Mouse (Mus musculus) liver, embryonic 11.5 days (tissue): ENCODE measurements around the gene Gm28042. TPM values are rescaled to one million over a fixed set of nuclear protein-coding genes. Genes with fewer than 3 reads are reported as not detected.

Experiments
- ATAC-seq: fragments of 200-750 bp; cut with Nextera tagmentation; replicated peaks from 2 replicates; pipeline ENCODE4 v1.8.0; 2017; ENCODE audit warnings: moderate number of reproducible peaks, mild to moderate bottlenecking, moderate TSS enrichment, moderate library complexity; ENCODE audit not compliant: low FRiP score
- DNase-seq: peaks from one replicate; pipeline ENCODE4 v3.0.0-alpha.2; 2017; ENCODE audit warnings: low spot score
- H3K27ac ChIP-seq: fragments of 300-500 bp; sonication (generic); 2 replicates; pipeline ENCODE4 v1.5.1; 2014; ENCODE audit warnings: mild to moderate bottlenecking, low read depth, low read length, control low read depth
- H3K27me3 ChIP-seq: fragments of 300-500 bp; sonication (generic); replicated peaks from 2 replicates; pipeline ENCODE4 v1.6.1; 2014; ENCODE audit warnings: low read length, mixed read lengths; ENCODE audit not compliant: control insufficient read depth, insufficient read depth
- H3K36me3 ChIP-seq: fragments of 300-500 bp; sonication (generic); 2 replicates; pipeline ENCODE4 v1.6.1; 2014; ENCODE audit warnings: mild to moderate bottlenecking, low read length, moderate library complexity, mixed read lengths; ENCODE audit not compliant: control insufficient read depth, insufficient read depth
- H3K4me1 ChIP-seq: fragments of 300-500 bp; sonication (generic); replicated peaks from 2 replicates; pipeline ENCODE4 v1.6.1; 2014; ENCODE audit warnings: low read length, mixed read lengths; ENCODE audit not compliant: control insufficient read depth, insufficient read depth
- H3K4me2 ChIP-seq: fragments of 300-500 bp; sonication (generic); 2 replicates; pipeline ENCODE4 v1.6.1; 2014; ENCODE audit warnings: mild to moderate bottlenecking, control low read depth, moderate library complexity
- H3K4me3 ChIP-seq: fragments of 300-500 bp; sonication (generic); 2 replicates; pipeline ENCODE4 v1.5.1; 2014; ENCODE audit warnings: low read depth, low read length, control low read depth
- H3K9ac ChIP-seq: fragments of 300-500 bp; sonication (generic); 2 replicates; pipeline ENCODE4 v1.6.1; 2014; ENCODE audit warnings: low read depth, low read length, control low read depth
- H3K9me3 ChIP-seq: fragments of 300-500 bp; sonication (generic); 2 replicates; pipeline ENCODE4 v1.6.1; 2016; ENCODE audit warnings: low read length, inconsistent platforms, mixed read lengths; ENCODE audit not compliant: control insufficient read depth
- WGBS: fragments of 180-500 bp; shearing (Covaris S2); extraction: QIAGEN DNeasy Blood & Tissue Kit; methylation state at CpG from one replicate; pipeline ENCODE4 v1.1.7; 2014; 5-methylcytosine and 5-hydroxymethylcytosine counted together
- polyA plus RNA-seq: library from polyadenylated mRNA; unstranded; fragments of >200 nt; fragmentation: Nextera tagmentation; extraction: Ambion mirVana; gene quantifications from 2 replicates; pipeline ENCODE4 v1.2.1, GENCODE M21; 2014

The Gm28042 gene
- polyA plus RNA-seq = 1.1 and 1.9 TPM in 2 replicates

GRCm38 (mm10) chr2:120026984-120027949 lies at the start of gene Gm28042, which contains the start of gene Jmjd7:
Gene Gm28042, plus strand, starts transcription at chr2:120027493.
Gene Jmjd7, plus strand, starts transcription at chr2:120027483.
- Histone ChIP-seq H3K9ac (peak within 1 kb of the TSS; percentile 78), H3K27ac (peak within 1 kb of the TSS; percentile 70), H3K4me1 (peaks cover 22% of the 10 kb centered on the region), H3K36me3 (peaks cover 2% of the 10 kb centered on the region; the same call in 1 of the 2 replicates), H3K9me3 (no peaks in the 10 kb centered on the region), H3K4me2 (peak within 1 kb of the TSS; percentile 89), H3K4me3 (peak within 1 kb of the TSS; percentile 75), H3K27me3 (no peaks in the 10 kb centered on the region)
- DNase-seq (peak; percentile 95), ATAC-seq (peak; percentile 85)
- 5% methylated on average over 50 of the region's 50 CpGs for WGBS

GRCm38 (mm10) chr2:119980343-119980986 lies 46.8 kb upstream of the Gm28042 start:
- no peak overlapping the region for H3K9ac ChIP-seq
- H3K4me1 ChIP-seq = no peaks in the 10 kb centered on the region
- 86% methylated on average over 7 of the region's 7 CpGs for WGBS
- no peak overlapping the region for H3K27ac ChIP-seq
- no peaks in the 10 kb centered on the region for H3K27me3 ChIP-seq
- ATAC-seq = no peak
- H3K36me3 ChIP-seq = no peaks in the 10 kb centered on the region
- DNase-seq = no peak
- no peak overlapping the region for H3K4me3 ChIP-seq
- H3K4me2 ChIP-seq = no peak overlapping the region
- H3K9me3 ChIP-seq = no peaks in the 10 kb centered on the region

- H3K9me3 ChIP-seq = no peaks in the 10 kb centered on the region
- no peak for ATAC-seq
- 88% methylated on average over 2 of the region's 2 CpGs for WGBS
- no peak for DNase-seq
- H3K4me2 ChIP-seq = no peak overlapping the region
- H3K36me3 ChIP-seq = no peaks in the 10 kb centered on the region
- no peak overlapping the region for H3K9ac ChIP-seq
- H3K27ac ChIP-seq = no peak overlapping the region
- H3K27me3 ChIP-seq = no peaks in the 10 kb centered on the region
- H3K4me3 ChIP-seq = no peak overlapping the region
- H3K4me1 ChIP-seq = no peaks in the 10 kb centered on the region
Observed at GRCm38 (mm10) chr2:119981631-119982030, 45.7 kb upstream of the Gm28042 start.

- H3K4me2 ChIP-seq = no peak overlapping the region
- H3K27ac ChIP-seq = no peak overlapping the region
- no peaks in the 10 kb centered on the region for H3K27me3 ChIP-seq
- H3K4me1 ChIP-seq = no peaks in the 10 kb centered on the region
- no peak for ATAC-seq
- no peak for DNase-seq
- H3K4me3 ChIP-seq = no peak overlapping the region
- 75% methylated on average over 8 of the region's 8 CpGs for WGBS
- no peak overlapping the region for H3K9ac ChIP-seq
- no peaks in the 10 kb centered on the region for H3K36me3 ChIP-seq
- H3K9me3 ChIP-seq = no peaks in the 10 kb centered on the region
Observed at GRCm38 (mm10) chr2:119985871-119986270, 41.4 kb upstream of the Gm28042 start.

GRCm38 (mm10) chr2:119986369-119986768 lies 40.9 kb upstream of the Gm28042 start:
- DNase-seq (no peak), ATAC-seq (no peak)
- no peaks in the 10 kb centered on the region for H3K36me3 ChIP-seq
- no peak overlapping the region for H3K9ac ChIP-seq
- no peak overlapping the region for H3K27ac ChIP-seq
- no peak overlapping the region for H3K4me2 ChIP-seq
- 75% methylated on average over 6 of the region's 6 CpGs for WGBS
- no peaks in the 10 kb centered on the region for H3K9me3 ChIP-seq
- no peak overlapping the region for H3K4me3 ChIP-seq
- no peaks in the 10 kb centered on the region for H3K27me3 ChIP-seq
- H3K4me1 ChIP-seq = no peaks in the 10 kb centered on the region

GRCm38 (mm10) chr2:119987441-119987840 lies 39.9 kb upstream of the Gm28042 start:
- Histone ChIP-seq H3K9me3 (no peaks in the 10 kb centered on the region), H3K27me3 (no peaks in the 10 kb centered on the region), H3K27ac (no peak overlapping the region), H3K9ac (no peak overlapping the region), H3K4me2 (no peak overlapping the region), H3K4me3 (no peak overlapping the region), H3K36me3 (no peaks in the 10 kb centered on the region), H3K4me1 (no peaks in the 10 kb centered on the region)
- DNase-seq (no peak), ATAC-seq (no peak)
- 90% methylated on average over 2 of the region's 2 CpGs for WGBS

GRCm38 (mm10) chr2:119988952-119989351 lies 38.3 kb upstream of the Gm28042 start:
- H3K4me1 ChIP-seq = no peaks in the 10 kb centered on the region
- H3K9me3 ChIP-seq = no peaks in the 10 kb centered on the region
- no peaks in the 10 kb centered on the region for H3K36me3 ChIP-seq
- ATAC-seq (no peak), DNase-seq (no peak)
- H3K27me3 ChIP-seq = no peaks in the 10 kb centered on the region
- WGBS = 75% methylated on average over 4 of the region's 4 CpGs
- no peak overlapping the region for H3K9ac ChIP-seq
- H3K27ac ChIP-seq = no peak overlapping the region
- no peak overlapping the region for H3K4me2 ChIP-seq
- no peak overlapping the region for H3K4me3 ChIP-seq

GRCm38 (mm10) chr2:119990881-119991280 lies 36.4 kb upstream of the Gm28042 start:
- no peak overlapping the region for H3K27ac ChIP-seq
- H3K27me3 ChIP-seq = no peaks in the 10 kb centered on the region
- no peak overlapping the region for H3K4me3 ChIP-seq
- no peak overlapping the region for H3K4me2 ChIP-seq
- no peaks in the 10 kb centered on the region; the same call in 1 of the 2 replicates for H3K4me1 ChIP-seq
- WGBS = 77% methylated on average over 6 of the region's 6 CpGs
- ATAC-seq (no peak), DNase-seq (no peak)
- no peak overlapping the region for H3K9ac ChIP-seq
- no peaks in the 10 kb centered on the region for H3K36me3 ChIP-seq
- no peaks in the 10 kb centered on the region for H3K9me3 ChIP-seq
